In genomic region chr13:99748128-99748527, GRCm38 (mm10) we compare ENCODE assay signal across 19 mouse cellular contexts.
DNase-seq lines count a peak whose midpoint lies in the region; ATAC-seq and TF ChIP-seq lines count a peak whose summit lies in the region.
"Had no signal": no experiment of that assay in that cellular context is flagged by ENCODE, and none has a peak within 500 bp of the region (broad histone marks: within the 10 kb centered on the region; RNA-seq: fewer than 3 reads in every experiment).

No protein-coding gene starts in this region.

- H3K9ac ChIP-seq in hindbrain, embryonic 14.5 days: no peak overlapping the region
- H3K9ac ChIP-seq in hindbrain, postnatal 0 days (replicated peaks; ENCODE audit: low read length): no peak overlapping the region
- H3K9ac ChIP-seq in liver, embryonic 11.5 days (ENCODE audit: low read depth, low read length): no peak overlapping the region
- H3K9ac ChIP-seq in kidney, embryonic 15.5 days: no peak overlapping the region
- H3K9ac ChIP-seq: embryonic facial prominence, embryonic 12.5 days had no signal

- ATAC-seq in hindbrain, embryonic 14.5 days (ENCODE audit: low FRiP score): no peak
- no peak for ATAC-seq in hindbrain, postnatal 0 days
- ATAC-seq in liver, embryonic 11.5 days (replicated peaks; ENCODE audit: low FRiP score): peak; percentile 72
- no peak; the same call in 1 of the 2 replicates for ATAC-seq in kidney, embryonic 15.5 days (replicated peaks; ENCODE audit: low FRiP score)
- ATAC-seq: hindbrain, embryonic 16.5 days had no signal

- 87% methylated on average over 9 of the region's 9 CpGs for WGBS in hindbrain, embryonic 14.5 days
- WGBS in hindbrain, postnatal 0 days: 90% methylated on average over 9 of the region's 9 CpGs
- 50% methylated on average over 9 of the region's 9 CpGs for WGBS in liver, embryonic 11.5 days
- 76% methylated on average over 9 of the region's 9 CpGs for WGBS in kidney, embryonic 15.5 days

- no peak for TF ChIP-seq CTCF in hindbrain, postnatal 0 days (IDR thresholded peaks at IDR 0.05; ENCODE audit: low read depth)

- H3K4me2 ChIP-seq in hindbrain, embryonic 14.5 days (replicated peaks): no peak overlapping the region
- H3K4me2 ChIP-seq in hindbrain, postnatal 0 days (ENCODE audit: low read depth, low read length): no peak overlapping the region
- H3K4me2 ChIP-seq in liver, embryonic 11.5 days: no peak overlapping the region
- H3K4me2 ChIP-seq in kidney, embryonic 15.5 days: no peak overlapping the region
- H3K4me2 ChIP-seq: embryonic facial prominence, embryonic 12.5 days; midbrain, embryonic 11.5 days had no signal

- 0 out of 2 replicates have a peak overlapping the region, but pooled peaks have one; percentile 5 for H3K27ac ChIP-seq in hindbrain, embryonic 14.5 days
- no peak overlapping the region for H3K27ac ChIP-seq in hindbrain, postnatal 0 days
- no peak overlapping the region for H3K27ac ChIP-seq in liver, embryonic 11.5 days (ENCODE audit: low read depth, low read length)
- H3K27ac ChIP-seq in kidney, embryonic 15.5 days: no peak overlapping the region
- H3K27ac ChIP-seq: embryonic facial prominence, embryonic 12.5 days had no signal

- peaks cover 16% of the 10 kb centered on the region for H3K4me1 ChIP-seq in hindbrain, embryonic 14.5 days (replicated peaks; ENCODE audit: control insufficient read depth, insufficient read depth, low read length)
- no peaks in the 10 kb centered on the region for H3K4me1 ChIP-seq in hindbrain, postnatal 0 days (ENCODE audit: insufficient read depth, low read length)
- peaks cover 4% of the 10 kb centered on the region for H3K4me1 ChIP-seq in liver, embryonic 11.5 days (replicated peaks; ENCODE audit: control insufficient read depth, insufficient read depth, low read length)
- H3K4me1 ChIP-seq in kidney, embryonic 15.5 days: peaks cover 18% of the 10 kb centered on the region

- H3K36me3 ChIP-seq in hindbrain, embryonic 14.5 days (replicated peaks; ENCODE audit: control insufficient read depth, insufficient read depth): no peaks in the 10 kb centered on the region
- H3K36me3 ChIP-seq in hindbrain, postnatal 0 days (ENCODE audit: insufficient read depth, low read length): no peaks in the 10 kb centered on the region
- no peaks in the 10 kb centered on the region for H3K36me3 ChIP-seq in liver, embryonic 11.5 days (ENCODE audit: control insufficient read depth, insufficient read depth, low read length)
- no peaks in the 10 kb centered on the region for H3K36me3 ChIP-seq in kidney, embryonic 15.5 days
- H3K36me3 ChIP-seq: embryonic facial prominence, embryonic 12.5 days had no signal

- no peak for DNase-seq in hindbrain, embryonic 14.5 days (ENCODE audit: low spot score)
- DNase-seq in hindbrain, postnatal 0 days (ENCODE audit: low spot score): no peak
- peak; percentile 24 to 39 for DNase-seq in heart, adult 9 months (ENCODE audit: low spot score in 2 of 2)
- DNase-seq in liver, embryonic 11.5 days (ENCODE audit: low spot score): peak; percentile 29
- DNase-seq in lung, postnatal 14 days: peak; percentile 4
- DNase-seq in embryo, embryonic 10 days (ENCODE audit: low spot score): no peak
- DNase-seq in testis, postnatal 10 days (ENCODE audit: low spot score): no peak
- DNase-seq: adrenal gland, postnatal 25 days; B cell, adult 2 months; cerebellum, adult 8-10 months; gastrocnemius, postnatal 36 days; kidney, adult 11 months; kidney, postnatal 10 days; layer of hippocampus, adult 9-11 months; thymus, adult 18-20 months had no signal

- H3K9me3 ChIP-seq in hindbrain, embryonic 14.5 days (ENCODE audit: control insufficient read depth, low read length): no peaks in the 10 kb centered on the region
- H3K9me3 ChIP-seq in hindbrain, postnatal 0 days (ENCODE audit: low read length): no peaks in the 10 kb centered on the region
- H3K9me3 ChIP-seq in liver, embryonic 11.5 days (ENCODE audit: control insufficient read depth, low read length): no peaks in the 10 kb centered on the region
- H3K9me3 ChIP-seq in kidney, embryonic 15.5 days (replicated peaks): no peaks in the 10 kb centered on the region
- H3K9me3 ChIP-seq: embryonic facial prominence, embryonic 12.5 days had no signal

- H3K27me3 ChIP-seq in hindbrain, embryonic 14.5 days (ENCODE audit: control insufficient read depth, insufficient read depth, low read length): no peaks in the 10 kb centered on the region
- H3K27me3 ChIP-seq in hindbrain, postnatal 0 days (ENCODE audit: insufficient read depth, low read length): no peaks in the 10 kb centered on the region
- H3K27me3 ChIP-seq in liver, embryonic 11.5 days (replicated peaks; ENCODE audit: control insufficient read depth, insufficient read depth, low read length): no peaks in the 10 kb centered on the region
- H3K27me3 ChIP-seq in kidney, embryonic 15.5 days: 0 out of 2 replicates have a peak, but pooled peaks cover 4% of the 10 kb centered on the region
- H3K27me3 ChIP-seq: embryonic facial prominence, embryonic 12.5 days had no signal

- no peak overlapping the region for H3K4me3 ChIP-seq in hindbrain, embryonic 14.5 days (replicated peaks; ENCODE audit: low read length)
- H3K4me3 ChIP-seq in hindbrain, postnatal 0 days (ENCODE audit: low read length): no peak overlapping the region
- H3K4me3 ChIP-seq in liver, embryonic 11.5 days (ENCODE audit: low read depth, low read length): no peak overlapping the region
- no peak overlapping the region for H3K4me3 ChIP-seq in kidney, embryonic 15.5 days (replicated peaks)
- H3K4me3 ChIP-seq: embryonic facial prominence, embryonic 12.5 days had no signal

Comparison
In these comparisons a context has a peak if more than half of its experiments do, and no peak if none do; other contexts are left out.
1. DNase-seq: peak in heart, adult 9 months (2 of 2), liver, embryonic 11.5 days (single experiment) and lung, postnatal 14 days (single experiment); none in hindbrain, embryonic 14.5 days (single experiment), hindbrain, postnatal 0 days (single experiment), embryo, embryonic 10 days (single experiment) and testis, postnatal 10 days (single experiment).